Mouse (Mus musculus) heart, adult 18-20 months (tissue): ENCODE measurements around the gene Nanos3. TPM values are rescaled to one million over a fixed set of nuclear protein-coding genes. Genes with fewer than 3 reads are reported as not detected.

Source experiments
- DNase-seq, 2 experiments: peaks; one replicate each; pipeline ENCODE4 v3.0.0; 2021 to 2022; ENCODE audit warnings: mixed read lengths in 1 of 2
- microRNA-seq, 2 experiments: library from miRNA; unstranded; fragments of <30 nt; microRNA quantifications; one replicate each; pipeline ENCODE4 v1.2.0; 2022
- total RNA-seq, 2 experiments: library from RNA; stranded (reverse); gene quantifications; 2 replicates each; pipeline ENCODE4 v1.2.3; 2021

Nanos3 gene
- total RNA-seq, 2 experiments from 2014 or later = 1.2 TPM; not detected in 1

- no peak for DNase-seq
Measured at GRCm38 (mm10) chr8:84126742-84127141, 58.3 kb downstream of the Nanos3 start.

- DNase-seq = no peak
Measured at GRCm38 (mm10) chr8:84125656-84126055, 59.4 kb downstream of the Nanos3 start, which contains the start of gene Podnl1. Gene Podnl1, plus strand, starts transcription at chr8:84125989.

Small RNA genes lying within 50 kb of the gene (microRNA-seq; reads per million reads assigned to microRNA genes)
- gene Gm25110 (0 reads per million in 2 experiments), gene Mir181c (327 to 513 reads per million in 2 experiments), gene Mir181d (947 to 1,058 reads per million in 2 experiments), gene Mir23a (56,423 to 95,794 reads per million in 2 experiments), gene Mir24-2 (0 reads per million in 2 experiments), gene Mir27a (2,723 to 3,878 reads per million in 2 experiments), gene Mir3074-2 (0 reads per million in 2 experiments)

Other genes with a start within 250 kb of the Nanos3 start
- gene Gm10644, start 230.0 kb downstream of the Nanos3 start, total RNA-seq = 1 to 10 TPM; 1.4 to 1.7 TPM
- 1 to 10 TPM; 1.3 to 2.0 TPM for gene Asf1b, start 229.7 kb downstream of the Nanos3 start, total RNA-seq
- gene Prkaca, start 212.2 kb downstream of the Nanos3 start, total RNA-seq = 100 to 1,000 TPM; 327 to 347 TPM
- 10 to 100 TPM; 22.0 to 26.7 TPM for gene Samd1, start 187.5 kb downstream of the Nanos3 start, total RNA-seq
- gene 1700067K01Rik, start 183.7 kb downstream of the Nanos3 start, total RNA-seq = under 1 TPM in 1 of 2 experiments, not detected in 1; 0.20 TPM
- gene 2210011C24Rik, start 173.0 kb downstream of the Nanos3 start, total RNA-seq = 1 to 10 TPM; 2.0 to 3.1 TPM
- gene Palm3, start 163.7 kb downstream of the Nanos3 start, total RNA-seq = under 1 TPM; 0.30 to 0.33 TPM
- 1 to 10 TPM; 3.1 to 5.4 TPM for gene Il27ra, start 142.6 kb downstream of the Nanos3 start, total RNA-seq
- gene Rln3, start 140.2 kb downstream of the Nanos3 start, total RNA-seq = not detected
- gene Gm10643, start 120.1 kb downstream of the Nanos3 start, total RNA-seq = 1 to 10 TPM; 4.2 to 5.0 TPM
- 1 to 10 TPM; 8.3 to 9.1 TPM for gene Rfx1, start 118.4 kb downstream of the Nanos3 start, total RNA-seq
- gene Dcaf15, start 80.4 kb downstream of the Nanos3 start, total RNA-seq = 1 to 10 TPM; 7.2 to 7.3 TPM
- gene Podnl1, start 59.2 kb downstream of the Nanos3 start, total RNA-seq = under 1 TPM in 1 of 2 experiments, not detected in 1; 0.10 TPM
- 10 to 100 TPM; 10.9 to 13.0 TPM for gene Cc2d1a, start 37.3 kb downstream of the Nanos3 start, total RNA-seq
- gene 4930432K21Rik, start 37.2 kb downstream of the Nanos3 start, total RNA-seq = under 1 TPM; 0.35 to 0.59 TPM
- 1 to 10 TPM; 6.4 to 6.6 TPM for gene Zswim4, start 51.8 kb upstream of the Nanos3 start, total RNA-seq
- gene D8Ertd738e, start 64.5 kb upstream of the Nanos3 start, total RNA-seq = 100 to 1,000 TPM; 213 to 219 TPM
- gene Mri1, start 72.1 kb upstream of the Nanos3 start, total RNA-seq = 10 to 100 TPM; 12.0 to 15.1 TPM
- 10 to 100 TPM in 1 of 2 experiments, 1 to 10 TPM in 1; 8.8 to 11.0 TPM for gene Ccdc130, start 85.2 kb upstream of the Nanos3 start, total RNA-seq
- 1 to 10 TPM; 2.3 to 4.3 TPM for gene Cacna1a, start 203.2 kb upstream of the Nanos3 start, total RNA-seq